Mouse (Mus musculus) brain, adult 2 months (tissue): ENCODE measurements around the gene Ralgds.
A peak's percentile ranks its signal among the peaks of the same experiment; 100 is the strongest.
"Not testable (repeated sequence)": the region's sequence is repeated elsewhere in the genome, so short reads cannot be mapped to it uniquely, and the experiment has no call there.

Experiments
- DNase-seq: peaks from one replicate; pipeline ENCODE4 v3.0.0; 2011; ENCODE audit warnings: low read depth, low spot score

Gene Ralgds

GRCm38 (mm10) chr2:28505795-28506194 lies 7.1 kb upstream of the Ralgds start, which contains the start of gene Gm10134:
Gene Gm10134 (plus strand): TSS chr2:28506095.
- no peak for DNase-seq

GRCm38 (mm10) chr2:28506291-28506690 lies 6.6 kb upstream of the Ralgds start:
- DNase-seq = no peak

DNA sequence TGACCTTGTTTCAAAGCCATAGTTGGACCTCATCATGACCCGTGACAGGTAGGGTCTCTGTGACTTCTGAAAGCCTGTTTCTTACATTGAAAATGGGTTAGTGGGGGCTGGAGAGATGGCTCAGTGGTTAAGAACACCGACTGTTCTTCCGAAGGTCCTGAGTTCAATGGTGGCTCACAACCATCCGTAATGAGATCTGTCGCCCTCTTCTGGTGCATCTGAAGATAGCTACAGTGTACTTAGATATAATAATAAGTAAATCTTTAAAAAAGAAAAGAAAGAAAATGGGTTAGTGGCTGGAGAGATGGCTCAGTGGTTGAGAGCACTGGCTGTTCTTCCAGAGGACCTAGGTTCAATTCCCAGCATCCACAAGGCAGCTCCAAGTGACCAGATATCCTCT lies 1.3 kb upstream of the Ralgds start:
- DNase-seq = not testable (repeated sequence)

- no peak for DNase-seq
Observed at GRCm38 (mm10) chr2:28513431-28514370, 776 bp downstream of the Ralgds start.

GRCm38 (mm10) chr2:28514489-28514888 lies 1.6 kb downstream of the Ralgds start:
- DNase-seq = peak; percentile 91

DNA sequence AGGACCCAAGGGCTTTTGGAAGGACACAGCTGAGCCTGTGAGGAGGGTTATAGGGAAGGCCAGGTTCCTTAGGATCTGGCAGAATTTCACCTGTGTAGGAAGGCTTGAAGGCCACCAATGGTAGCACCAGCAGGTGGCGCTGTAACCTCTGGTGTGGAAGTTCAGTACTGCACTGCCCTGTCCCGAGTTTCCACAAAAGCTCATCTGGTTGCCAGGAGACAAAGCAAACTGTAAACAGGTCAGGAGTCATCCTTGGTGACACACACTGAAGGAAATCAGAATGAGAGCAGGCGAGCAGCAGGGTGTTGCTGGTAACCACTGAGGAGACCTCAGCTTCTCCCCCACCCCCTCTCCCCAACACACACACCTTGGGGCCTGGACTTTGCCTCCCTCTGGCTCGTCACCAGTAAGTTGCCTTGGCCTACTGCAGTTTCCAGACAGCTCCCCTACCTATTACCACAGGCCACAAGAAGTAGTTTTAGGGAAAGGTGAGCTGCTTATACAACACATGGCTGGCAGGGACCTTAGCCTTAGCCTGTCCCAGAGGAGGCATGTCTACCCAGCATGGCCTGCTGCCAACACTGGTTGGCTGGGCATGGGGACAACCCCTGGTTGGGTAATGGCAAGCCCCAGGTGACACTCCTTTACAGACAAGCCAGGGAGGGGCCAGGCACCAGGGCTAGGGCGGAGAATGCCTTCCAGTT lies 4.4 kb downstream of the Ralgds start:
- DNase-seq = peak; percentile 93

GRCm38 (mm10) chr2:28518231-28518630 lies 5.3 kb downstream of the Ralgds start:
- DNase-seq = peak; percentile 90

DNA sequence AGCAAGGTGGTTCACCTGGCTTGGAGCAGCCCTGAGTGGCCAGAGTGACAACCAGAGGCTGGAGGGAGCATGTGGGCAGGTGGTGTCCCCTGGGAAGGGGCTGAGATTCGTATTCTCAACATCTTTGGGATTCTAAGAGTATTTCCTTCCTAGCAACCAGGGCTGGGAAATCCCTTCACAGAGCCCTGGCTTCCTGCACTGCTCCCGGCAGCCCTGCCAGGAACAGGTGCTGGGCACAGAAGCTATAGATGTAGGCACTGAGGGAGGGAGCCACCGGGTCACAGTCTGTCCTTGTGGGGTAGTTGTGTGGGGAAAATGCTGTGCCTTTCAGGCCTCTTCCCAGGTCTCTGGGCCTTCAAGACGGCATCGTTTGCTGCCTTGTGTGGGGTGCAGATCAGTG lies 7.7 kb downstream of the Ralgds start:
- DNase-seq = peak; percentile 80

DNA sequence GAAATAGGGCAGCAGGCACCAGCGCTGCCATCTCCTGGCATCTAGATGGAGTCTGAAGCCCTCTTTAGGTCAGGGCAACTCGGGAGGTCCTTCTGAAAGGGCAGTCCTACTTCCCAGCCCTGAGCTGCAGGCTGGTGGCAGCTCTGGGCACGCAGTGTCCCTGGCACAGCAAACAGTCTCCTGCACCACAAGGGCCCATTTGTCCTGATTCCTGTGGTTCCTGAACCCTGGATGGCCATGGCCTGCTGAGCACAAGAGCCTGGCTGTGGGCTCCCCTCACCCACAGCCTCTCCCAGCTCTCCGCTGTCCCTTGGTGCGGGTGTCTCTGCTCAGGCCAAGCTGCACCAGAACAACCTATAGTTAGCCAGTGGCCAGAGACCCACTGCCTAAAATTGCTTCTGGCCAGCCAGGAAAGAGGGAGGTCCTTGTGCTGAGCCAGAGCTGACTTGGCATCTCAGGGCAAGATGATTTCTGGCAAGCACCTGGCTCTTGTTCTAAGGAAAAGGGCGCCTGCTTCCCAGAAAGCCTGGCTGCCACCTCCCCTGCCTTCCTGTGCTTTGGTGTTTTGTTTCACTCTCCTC lies 8.7 kb downstream of the Ralgds start:
- peak; percentile 95 for DNase-seq

DNA sequence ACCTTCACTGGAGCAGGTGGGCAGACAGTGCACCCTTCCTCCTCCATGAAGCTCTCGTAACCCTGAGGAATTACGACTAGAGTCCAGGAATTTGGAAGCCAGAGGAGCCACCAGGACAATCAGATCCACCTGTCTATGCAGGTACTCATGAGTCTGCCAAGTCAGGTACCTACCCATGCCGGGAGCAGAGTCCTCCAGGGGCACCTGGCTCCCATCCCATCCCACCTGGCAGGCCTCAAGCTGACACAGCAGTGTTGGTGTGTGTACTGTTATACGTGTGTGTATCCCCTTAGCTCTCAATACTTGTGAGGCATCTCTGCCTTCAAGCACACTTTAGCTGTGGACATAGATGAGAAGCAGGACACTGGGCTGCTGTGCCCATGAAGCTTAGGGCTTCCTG lies 9.2 kb downstream of the Ralgds start:
- no peak for DNase-seq

DNA sequence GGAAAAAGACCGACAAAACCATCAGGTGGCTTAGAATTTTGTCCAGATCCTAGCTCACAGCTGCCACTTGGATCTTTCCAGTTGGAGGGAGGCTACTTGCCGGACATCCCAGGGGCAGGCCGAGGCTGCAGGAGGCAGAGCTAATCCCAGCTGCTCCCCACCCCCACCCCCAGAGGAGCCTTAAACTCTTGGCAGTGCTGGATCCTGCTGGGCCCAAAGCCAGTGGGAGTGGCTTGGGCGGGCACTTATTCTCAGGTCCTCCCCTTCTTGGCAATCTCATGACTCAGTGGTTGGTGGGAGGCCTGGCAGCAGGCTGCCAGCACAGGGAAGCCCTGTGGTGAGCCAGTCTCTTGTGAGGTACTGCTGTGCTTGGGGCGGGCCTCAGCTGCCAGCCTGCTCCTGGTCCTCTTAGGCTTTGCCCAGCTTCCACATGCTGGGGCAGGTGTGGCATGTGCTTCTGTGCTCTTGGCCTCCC lies 10.8 kb downstream of the Ralgds start:
- DNase-seq = peak; percentile 97

DNA sequence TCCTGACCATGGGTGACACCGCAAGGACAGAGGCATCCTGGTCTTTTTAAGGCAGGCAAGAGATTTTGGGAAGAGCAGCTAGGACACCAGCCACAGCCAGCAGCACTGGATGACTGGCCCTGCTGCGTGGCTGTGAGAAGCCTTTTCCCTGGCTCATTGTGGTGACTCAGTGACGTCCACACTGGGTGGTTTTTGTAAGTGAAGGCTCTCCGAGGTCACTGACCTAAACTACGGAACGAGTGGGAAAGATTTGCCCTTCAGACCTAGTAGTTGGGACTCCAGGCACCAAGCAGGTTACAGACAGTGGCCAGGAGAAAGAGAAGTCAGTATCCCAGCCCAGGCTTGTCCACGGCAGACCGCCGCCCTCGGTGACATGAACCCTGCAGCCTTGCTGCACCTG lies 11.5 kb downstream of the Ralgds start:
- DNase-seq = no peak

- peak; percentile 94 for DNase-seq
Observed at GRCm38 (mm10) chr2:28525219-28525942, 12.5 kb downstream of the Ralgds start.

DNA sequence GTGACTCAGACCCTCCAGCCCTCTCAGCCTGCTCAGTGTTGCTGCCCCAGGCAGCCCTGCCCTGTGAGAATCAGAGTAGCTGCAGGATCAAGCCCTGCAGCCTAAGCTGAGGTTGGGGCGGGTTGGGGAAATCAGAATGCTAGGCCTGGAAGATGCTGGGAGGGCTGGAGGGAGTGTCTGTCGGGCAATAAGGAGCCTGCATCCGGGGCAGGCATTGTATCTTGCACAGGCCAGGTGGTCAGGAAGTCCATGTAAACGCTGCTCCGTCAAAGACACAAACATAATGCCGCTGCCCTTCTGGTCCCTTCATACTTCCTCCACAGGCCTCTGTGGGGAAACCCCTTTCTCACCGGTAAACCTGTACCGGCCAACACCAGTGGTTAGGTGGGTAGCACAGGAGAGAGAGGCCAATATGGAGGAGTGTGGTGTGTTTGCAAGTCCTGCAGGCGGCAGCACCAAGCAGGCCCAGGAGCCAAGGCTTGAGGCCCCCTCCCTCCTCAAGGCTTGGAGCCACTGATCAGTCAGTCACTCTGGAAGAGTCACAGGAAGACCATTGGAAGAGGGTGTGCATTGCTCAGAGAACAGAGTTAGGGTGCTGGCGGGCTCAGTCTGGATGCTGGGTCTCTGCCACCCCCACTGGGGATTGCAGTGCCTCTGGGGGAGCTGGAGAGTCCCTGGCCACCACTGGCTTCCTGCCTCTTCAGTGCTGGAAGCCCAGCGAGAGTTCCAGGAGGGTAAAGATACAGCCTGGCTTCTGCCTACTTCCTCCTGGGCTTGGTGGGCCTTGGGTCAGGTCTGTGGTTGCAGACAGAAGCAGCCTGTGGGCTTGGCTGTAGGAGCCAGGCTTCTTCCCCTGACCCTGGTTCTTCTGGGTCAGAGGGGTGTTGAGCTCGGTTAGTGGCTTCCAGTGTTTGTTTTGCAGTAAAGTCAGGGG lies 13.3 kb downstream of the Ralgds start:
- DNase-seq = peak; percentile 75

- DNase-seq = peak; percentile 11
Observed at GRCm38 (mm10) chr2:28527436-28528353, 14.8 kb downstream of the Ralgds start.

- DNase-seq = no peak
Observed at GRCm38 (mm10) chr2:28528354-28528730, 15.4 kb downstream of the Ralgds start.

DNA sequence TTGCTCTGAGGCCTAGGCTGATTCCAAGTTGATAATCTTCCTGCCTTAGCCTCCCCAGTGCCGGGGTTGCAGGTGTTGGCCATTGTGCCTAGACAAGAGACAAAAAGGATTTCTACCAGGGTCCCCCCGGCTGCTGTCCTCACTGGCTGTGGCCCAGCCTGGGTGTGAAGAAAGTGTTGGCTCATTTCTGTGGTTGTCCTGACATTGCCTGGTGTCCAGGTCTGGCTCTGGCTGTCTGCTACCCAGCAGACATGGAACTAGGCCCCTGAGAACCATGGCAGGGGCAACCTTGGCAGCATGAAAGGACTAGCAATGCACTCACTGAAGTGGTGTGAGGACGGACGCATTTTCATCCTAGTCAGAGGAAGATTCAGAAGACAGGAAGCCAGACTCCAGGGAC lies 16.9 kb downstream of the Ralgds start:
- no peak for DNase-seq

DNA sequence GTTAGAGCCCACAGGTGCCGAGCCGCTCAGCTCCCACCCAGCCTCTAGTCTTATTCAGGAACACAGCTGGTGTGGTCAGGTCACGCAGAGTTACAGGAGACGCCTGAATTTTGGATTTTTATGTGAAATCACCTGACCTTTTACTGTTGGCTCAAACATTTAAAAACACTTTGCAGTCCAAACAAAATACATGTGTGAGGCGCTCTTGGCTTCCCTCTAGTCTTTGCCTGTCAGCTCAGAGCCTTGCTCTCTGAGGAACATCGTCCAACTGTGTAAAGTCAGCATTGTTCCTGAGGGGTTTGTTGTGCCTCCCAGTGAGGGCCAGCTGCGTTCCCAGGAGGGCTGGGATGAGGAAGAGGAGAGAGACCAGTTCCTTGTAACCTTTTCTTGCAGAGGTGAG lies 17.4 kb downstream of the Ralgds start:
- DNase-seq = no peak
